Mouse (Mus musculus) spleen, postnatal 36 days (tissue): ENCODE results near the gene Gm48552.

ENCODE experiments used
- DNase-seq, 2 experiments: peaks; one replicate each; pipeline ENCODE4 v3.0.0; 2022; ENCODE audit warnings: low spot score in 2 of 2, mixed read lengths in 1 of 2

The Gm48552 gene

DNA sequence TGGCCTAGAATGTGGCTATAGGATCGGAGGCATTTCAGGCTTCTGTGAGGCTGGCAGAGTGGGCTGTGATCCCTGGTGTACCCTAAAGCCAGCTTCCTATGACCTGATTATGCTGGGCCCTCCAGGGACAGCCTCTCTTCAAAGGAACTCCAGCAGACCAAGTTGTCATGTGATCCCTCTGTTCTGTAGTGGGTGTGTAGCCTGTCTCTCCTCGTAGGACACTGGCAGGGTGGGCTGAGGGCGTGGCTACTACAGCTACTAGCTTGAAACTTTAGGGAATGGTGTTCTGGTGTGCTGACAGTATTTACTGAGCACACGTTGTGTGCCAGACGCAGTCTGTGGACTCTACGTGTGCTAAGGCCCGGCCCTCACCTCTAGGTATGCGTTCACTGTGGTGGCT lies 28.1 kb upstream of the Gm48552 start:
- no peak for DNase-seq

GRCm38 (mm10) chr10:81362336-81362949 lies 26.4 kb upstream of the Gm48552 start:
- peak; percentile 56 to 77 for DNase-seq

DNA sequence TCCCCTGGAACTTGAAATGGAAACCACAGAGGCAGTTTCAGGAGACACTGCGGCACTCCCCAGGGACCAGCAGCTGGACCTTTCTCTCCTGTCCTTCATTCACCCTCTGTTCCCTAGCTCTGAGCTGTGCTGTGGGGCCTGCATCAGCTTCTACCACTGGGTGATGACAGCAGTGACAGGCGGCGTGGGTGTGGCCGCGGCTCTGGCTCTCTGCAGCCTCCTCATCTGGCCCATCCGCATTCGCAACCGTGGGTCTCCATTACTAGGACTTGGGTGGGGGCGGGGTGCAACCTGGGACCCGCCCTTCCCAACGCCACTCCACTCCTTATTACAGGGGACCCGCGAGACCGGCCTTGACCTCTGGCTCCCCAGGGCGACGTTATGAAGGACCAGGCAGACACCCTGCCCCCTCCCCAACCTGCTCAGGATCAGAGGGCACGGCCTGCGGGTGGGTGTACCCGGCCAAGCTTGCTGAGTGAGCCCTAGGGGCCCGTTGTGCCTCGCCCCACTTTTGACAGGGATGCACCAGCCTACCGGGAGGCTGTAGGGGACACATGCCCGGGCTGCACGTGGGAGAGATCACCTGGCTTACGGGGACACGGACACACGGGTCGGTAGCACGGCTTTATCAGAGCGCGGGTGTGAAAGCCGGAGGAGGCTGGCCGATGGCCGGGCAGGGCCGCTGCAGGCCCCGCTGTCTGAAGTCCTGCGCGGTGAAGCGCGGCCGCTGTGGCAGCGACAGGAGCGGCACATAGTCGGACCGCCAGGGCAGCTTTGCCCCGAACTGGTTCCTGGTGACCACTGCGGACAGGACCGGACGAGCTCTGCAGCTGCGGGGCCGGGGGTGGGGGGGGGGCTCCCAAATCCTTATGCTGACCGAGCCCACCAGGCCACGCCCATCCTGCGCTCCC lies 25.1 kb upstream of the Gm48552 start:
- DNase-seq, result no peak

GRCm38 (mm10) chr10:81364666-81365065 lies 24.1 kb upstream of the Gm48552 start:
- no peak for DNase-seq

DNA sequence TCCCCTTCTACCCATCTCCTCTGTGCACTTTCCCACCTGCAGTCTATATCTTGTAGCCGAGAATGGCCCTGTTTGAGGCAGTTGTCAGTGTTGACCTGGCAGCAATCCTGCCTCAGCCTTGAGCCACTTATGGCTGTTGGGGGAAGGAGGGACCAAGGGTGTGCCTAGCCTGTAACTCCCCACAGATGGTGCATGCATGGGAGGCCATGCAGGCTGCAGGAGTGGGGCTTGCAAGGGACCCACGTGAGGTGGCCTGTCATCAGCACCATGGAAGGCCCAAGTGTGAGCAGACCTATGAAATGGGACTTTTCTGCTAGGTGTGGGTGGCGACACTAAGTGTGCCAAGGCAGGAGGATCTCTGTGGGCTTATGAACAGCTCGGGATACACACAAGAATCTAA lies 23.7 kb upstream of the Gm48552 start:
- DNase-seq, result no peak

- DNase-seq, result no peak
These were observed 22.9 kb upstream of the Gm48552 start, which contains the start of gene 4930404N11Rik for GRCm38 (mm10) chr10:81365672-81366476. 4930404N11Rik (minus strand) TSS chr10:81365816.

DNA sequence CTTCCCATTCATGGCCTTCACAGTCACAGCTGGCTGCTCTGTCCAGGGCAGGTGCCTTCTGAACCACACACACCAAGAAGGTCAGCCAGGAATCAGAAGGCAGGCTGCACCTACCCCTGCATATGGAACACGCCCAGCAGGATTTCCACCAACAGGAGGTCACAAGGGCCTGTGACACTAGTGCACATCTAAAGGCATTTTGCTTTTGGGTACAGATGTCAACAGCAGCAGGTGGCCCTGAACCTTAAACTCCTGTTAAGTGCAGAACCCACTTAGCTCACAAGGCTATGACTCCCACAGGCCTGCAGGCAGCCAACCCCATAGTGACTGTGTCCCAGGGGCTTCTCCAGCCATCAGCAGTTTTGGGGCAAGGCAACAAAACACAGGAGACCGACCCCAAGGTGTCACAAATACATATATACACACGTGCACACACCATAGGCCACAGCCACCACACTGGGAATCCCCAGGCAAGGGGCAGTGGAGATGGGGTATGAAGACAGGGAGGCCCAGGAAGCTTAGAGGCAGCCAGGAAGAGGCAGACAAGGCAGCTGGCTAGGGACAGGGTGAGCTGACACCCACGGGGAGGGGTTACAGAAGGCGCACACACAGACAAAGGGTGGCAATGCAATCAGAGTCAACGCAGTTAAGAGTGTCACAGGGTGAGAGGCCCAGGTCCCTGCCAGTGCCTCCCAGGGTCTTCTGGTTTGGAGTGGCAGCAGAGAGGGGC lies 22.2 kb upstream of the Gm48552 start:
- DNase-seq, result no peak

DNA sequence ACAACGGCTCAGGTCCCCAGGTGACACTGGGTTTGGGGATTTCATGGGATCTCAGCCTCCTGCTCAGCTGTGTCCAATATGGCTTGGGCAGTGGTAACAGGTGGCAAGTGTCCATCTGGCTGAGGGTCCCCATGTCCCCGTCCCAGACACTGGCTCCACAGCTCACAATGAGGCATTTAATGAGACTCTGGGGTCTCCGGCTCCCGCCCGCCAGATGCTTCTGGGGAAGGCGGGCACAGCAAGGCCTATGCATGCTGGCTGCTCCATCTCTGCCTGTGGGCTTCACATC lies 21.7 kb upstream of the Gm48552 start:
- no peak for DNase-seq

DNA sequence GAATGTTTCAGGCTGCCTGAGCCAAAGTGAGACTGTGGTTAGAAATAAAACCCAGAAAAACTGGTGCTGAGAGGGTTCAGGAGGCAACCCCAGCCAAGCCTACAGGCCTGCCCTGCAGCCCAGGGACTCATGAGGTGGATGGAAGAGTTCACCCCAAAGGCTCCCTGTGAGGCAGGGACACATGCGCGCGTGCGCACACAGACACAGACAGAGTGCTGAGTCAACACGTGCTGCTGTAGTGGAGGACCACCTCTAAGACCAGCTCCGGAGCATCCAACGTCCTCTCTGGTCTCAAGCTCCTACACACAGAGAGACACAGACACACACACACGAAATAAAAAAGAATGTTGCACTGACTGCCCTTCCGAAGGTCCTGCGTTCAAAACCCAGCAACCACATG lies 13.5 kb upstream of the Gm48552 start:
- no peak for DNase-seq

GRCm38 (mm10) chr10:81376561-81377361 lies 12.0 kb upstream of the Gm48552 start:
- DNase-seq, result peak; percentile 55 to 76

- DNase-seq, result no peak
These were observed 11.5 kb upstream of the Gm48552 start for GRCm38 (mm10) chr10:81377362-81377664.

- no peak for DNase-seq
These were observed 10.8 kb upstream of the Gm48552 start, which contains the start of gene Fzr1 for GRCm38 (mm10) chr10:81377793-81378552. Fzr1 (minus strand) TSS chr10:81378516.

- peak; percentile 100 for DNase-seq
These were observed 10.1 kb upstream of the Gm48552 start for GRCm38 (mm10) chr10:81378553-81379182.

- no peak for DNase-seq
These were observed 9.6 kb upstream of the Gm48552 start for GRCm38 (mm10) chr10:81379183-81379553.

- DNase-seq, result no peak
These were observed 8.9 kb upstream of the Gm48552 start for GRCm38 (mm10) chr10:81379809-81380378.

GRCm38 (mm10) chr10:81382039-81382438 lies 6.8 kb upstream of the Gm48552 start:
- DNase-seq, result peak; percentile 74 to 88

- peak; percentile 97 to 98 for DNase-seq
These were observed 4.8 kb upstream of the Gm48552 start, which contains the start of the genes Dohh and Gm48551 for GRCm38 (mm10) chr10:81383802-81384604. Dohh (plus strand) TSS chr10:81384428. Gm48551 (plus strand) TSS chr10:81384466.

GRCm38 (mm10) chr10:81384605-81384982 lies 4.2 kb upstream of the Gm48552 start:
- no peak for DNase-seq
